Mouse (Mus musculus) cortical plate, adult 2 months (tissue): Measurements from ENCODE around the gene Spata2l. TPM values are rescaled to one million over a fixed set of nuclear protein-coding genes. Genes with fewer than 3 reads are reported as not detected.
"Not testable (repeated sequence)": the region's sequence is repeated elsewhere in the genome, so short reads cannot be mapped to it uniquely, and the experiment has no call there.

Experiments used
- H3K27ac ChIP-seq: fragments of 200-500 bp; 2 replicates; pipeline ENCODE4 v1.5.1; 2012; ENCODE audit warnings: low read length, control low read depth, inconsistent platforms; ENCODE audit not compliant: insufficient read depth
- H3K4me1 ChIP-seq: fragments of 200-500 bp; 2 replicates; pipeline ENCODE4 v1.6.1; 2011; ENCODE audit warnings: low read length; ENCODE audit not compliant: control insufficient read depth, insufficient read depth
- H3K4me3 ChIP-seq: fragments of 200-500 bp; 2 replicates; pipeline ENCODE4 v1.5.1; 2011; ENCODE audit warnings: mild to moderate bottlenecking, low read length, control low read depth; ENCODE audit not compliant: insufficient read depth
- CTCF ChIP-seq: fragments of 200-500 bp; IDR thresholded peaks from 2 replicates; pipeline ENCODE4 v1.5.1; 2011; ENCODE audit warnings: mild to moderate bottlenecking, control low read depth, low read length; ENCODE audit not compliant: insufficient read depth; ENCODE audit errors: extremely low read depth
- POLR2A ChIP-seq: fragments of 200-500 bp; IDR thresholded peaks from 2 replicates; pipeline ENCODE4 v1.6.1; 2011; ENCODE audit warnings: mild to moderate bottlenecking, low read length, control low read depth; ENCODE audit not compliant: insufficient read depth; ENCODE audit errors: extremely low read depth
- polyA plus RNA-seq: library from polyadenylated mRNA; depleted of rRNA; stranded (reverse); fragments of >200 nt; gene quantifications from 2 replicates; pipeline ENCODE4 v1.2.3, GENCODE M21; 2012; rRNA removed

Gene Spata2l
- 59.6 and 69.8 TPM in 2 replicates for polyA plus RNA-seq

DNA sequence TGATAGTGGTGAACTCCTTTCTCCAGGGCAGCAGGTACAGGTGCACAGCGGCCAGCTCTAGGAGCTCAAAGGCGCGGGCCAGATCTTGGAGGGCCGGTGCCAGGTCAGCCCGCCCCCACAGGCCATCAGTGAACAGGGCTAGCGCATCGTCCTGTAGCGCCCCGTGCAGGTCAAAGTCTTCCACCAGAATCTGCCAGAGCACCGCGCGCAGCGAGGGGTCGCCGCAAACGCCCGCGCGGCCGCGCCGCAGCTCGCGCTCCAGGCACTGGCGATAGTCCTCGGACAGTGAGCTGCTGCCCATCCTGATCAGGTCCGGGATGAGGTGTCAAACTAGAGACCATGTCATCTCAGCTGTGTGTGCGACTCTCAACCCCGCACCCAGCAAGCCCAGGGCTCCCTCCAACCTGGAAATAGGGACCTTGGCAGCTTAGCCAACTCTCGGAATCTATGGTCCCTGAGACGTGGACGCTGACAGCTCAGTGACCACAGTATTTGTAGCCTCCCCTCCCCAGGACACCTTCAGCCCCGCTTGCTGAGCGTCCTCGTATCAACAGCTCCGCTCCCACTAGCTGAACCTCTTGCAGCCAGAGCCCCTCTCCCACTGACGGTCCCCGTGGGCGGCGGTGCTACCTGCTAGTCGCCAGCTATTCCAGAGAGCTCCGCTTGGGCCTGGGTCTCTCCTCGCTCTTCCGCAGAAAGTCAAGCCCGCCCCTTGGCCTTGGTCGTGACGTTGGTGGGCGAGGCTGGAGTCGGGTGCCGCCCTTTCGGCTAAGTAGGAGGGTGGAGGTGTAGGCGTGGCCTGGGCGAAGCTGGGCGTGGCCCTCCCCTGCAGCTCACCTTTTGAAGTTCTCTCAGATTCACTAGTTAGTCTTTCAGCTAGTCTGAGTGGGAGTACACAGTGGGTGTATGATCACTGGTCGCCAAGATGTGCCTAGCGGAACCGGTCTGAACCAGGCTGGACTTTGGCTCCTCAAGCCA is at the start of gene Spata2l:
Gene Spata2l, minus strand, starts transcription at position 714 of the 978 bp plus-strand sequence.
- TF ChIP-seq CTCF = no peak
- peak; percentile 74; the same call in 1 of the 2 replicates for TF ChIP-seq POLR2A
- peak within 1 kb of the TSS; percentile 89 for H3K4me3 ChIP-seq
- peak within 1 kb of the TSS; percentile 76 for H3K27ac ChIP-seq
- peaks cover 2% of the 10 kb centered on the region for H3K4me1 ChIP-seq

DNA sequence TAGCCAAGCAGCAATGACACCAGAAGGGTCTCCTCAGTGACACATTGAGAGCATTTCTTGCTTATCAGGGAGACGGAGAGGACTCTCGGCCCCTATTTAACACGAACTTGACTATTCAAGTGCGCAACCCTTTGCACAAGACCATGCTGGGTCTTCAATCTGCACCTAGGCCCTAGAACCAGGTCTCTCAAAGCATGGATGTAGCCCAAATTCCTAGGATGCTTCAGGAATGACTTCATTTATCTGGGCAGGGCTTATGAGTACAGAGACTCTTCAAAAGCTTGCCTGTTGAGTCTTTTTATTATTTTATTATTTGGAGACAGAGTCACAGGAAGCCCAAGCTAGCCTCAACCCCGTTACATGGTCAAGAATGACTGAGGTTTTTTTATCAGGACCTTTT is 48.5 kb upstream of the Spata2l start:
- Histone ChIP-seq H3K27ac (no peak overlapping the region), H3K4me1 (no peaks in the 10 kb centered on the region), H3K4me3 (no peak overlapping the region)
- TF ChIP-seq POLR2A (no peak), CTCF (no peak)

DNA sequence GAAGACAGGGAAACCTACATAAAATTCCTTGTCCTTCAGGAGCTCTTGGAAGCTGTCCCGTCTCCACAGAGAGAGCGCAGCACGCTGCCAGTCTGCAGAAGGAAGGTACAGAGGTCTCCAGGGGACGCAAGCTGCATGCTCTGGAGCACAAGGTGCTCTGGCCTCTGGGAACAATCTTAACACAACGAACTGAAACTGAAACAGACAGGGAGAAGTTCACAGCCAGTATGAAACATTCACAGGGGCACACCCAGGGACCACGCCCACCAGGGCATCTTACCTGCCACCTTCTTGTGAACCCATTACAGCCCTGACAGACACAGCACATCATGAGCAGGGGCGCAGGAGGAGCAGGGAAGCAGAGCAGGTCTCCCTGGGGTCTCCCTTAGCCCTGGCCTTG is 48.0 kb upstream of the Spata2l start:
- H3K4me1 ChIP-seq = no peaks in the 10 kb centered on the region
- TF ChIP-seq POLR2A (no peak), CTCF (no peak)
- H3K27ac ChIP-seq = no peak overlapping the region
- H3K4me3 ChIP-seq = no peak overlapping the region

DNA sequence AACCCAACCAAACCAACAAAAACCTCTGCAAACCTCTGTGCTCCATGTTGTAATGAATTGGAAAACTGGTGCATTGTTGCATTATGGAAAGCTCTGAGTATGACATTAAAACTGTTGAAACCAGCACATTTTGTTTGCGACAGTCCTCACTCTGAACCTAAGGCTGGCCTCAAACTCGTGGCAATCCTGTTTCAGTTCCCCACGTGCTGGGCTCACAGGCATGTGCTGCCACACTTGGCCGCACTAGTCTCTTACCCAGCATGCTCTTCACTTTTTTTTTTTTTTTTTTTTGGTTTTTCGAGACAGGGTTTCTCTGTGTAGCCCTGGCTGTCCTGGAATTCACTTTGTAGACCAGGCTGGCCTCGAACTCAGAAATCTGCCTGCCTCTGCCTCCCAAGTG is 47.0 kb upstream of the Spata2l start:
- not testable (repeated sequence) for H3K4me1 ChIP-seq, H3K4me3 ChIP-seq, H3K27ac ChIP-seq

DNA sequence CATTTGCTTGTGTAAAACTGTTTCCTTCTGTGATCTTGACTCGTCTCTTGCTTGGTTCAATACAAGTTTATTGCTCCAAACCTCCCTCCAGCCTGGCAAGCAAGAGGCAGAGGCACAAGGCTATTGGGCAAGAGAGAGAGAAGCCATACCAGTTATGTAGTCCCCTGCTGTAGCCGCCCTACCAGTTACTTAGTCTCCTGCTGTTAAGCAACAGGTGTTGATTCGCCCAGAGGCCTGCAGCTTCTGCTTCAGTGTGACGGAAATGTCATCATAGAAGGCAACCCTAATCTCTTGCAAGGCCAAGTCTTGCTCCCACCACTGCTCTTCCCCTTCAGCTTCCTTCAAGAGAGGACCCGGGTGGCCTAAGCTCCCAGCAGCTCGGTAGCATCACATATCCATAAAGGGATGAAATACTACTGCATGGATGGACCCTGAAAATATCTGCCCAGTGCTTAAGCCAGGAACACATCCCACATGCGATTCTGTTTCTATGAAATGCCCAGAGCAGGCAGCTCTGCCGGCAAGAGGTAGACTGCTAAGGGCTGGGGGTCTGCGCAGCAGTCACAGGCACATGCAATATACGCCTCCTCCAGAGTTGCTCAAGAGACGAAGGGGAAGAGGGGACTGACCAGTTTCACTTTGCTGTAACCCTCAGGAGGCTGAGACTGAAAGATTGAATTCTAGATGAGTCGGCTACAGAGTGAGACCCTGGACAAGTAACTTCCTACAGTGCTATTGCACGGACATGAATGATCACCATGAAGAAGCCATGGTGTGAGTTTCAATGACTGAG is 44.5 kb upstream of the Spata2l start:
- Histone ChIP-seq H3K4me3 (no peak overlapping the region), H3K4me1 (no peaks in the 10 kb centered on the region), H3K27ac (no peak overlapping the region)
- TF ChIP-seq CTCF (no peak), POLR2A (no peak)

DNA sequence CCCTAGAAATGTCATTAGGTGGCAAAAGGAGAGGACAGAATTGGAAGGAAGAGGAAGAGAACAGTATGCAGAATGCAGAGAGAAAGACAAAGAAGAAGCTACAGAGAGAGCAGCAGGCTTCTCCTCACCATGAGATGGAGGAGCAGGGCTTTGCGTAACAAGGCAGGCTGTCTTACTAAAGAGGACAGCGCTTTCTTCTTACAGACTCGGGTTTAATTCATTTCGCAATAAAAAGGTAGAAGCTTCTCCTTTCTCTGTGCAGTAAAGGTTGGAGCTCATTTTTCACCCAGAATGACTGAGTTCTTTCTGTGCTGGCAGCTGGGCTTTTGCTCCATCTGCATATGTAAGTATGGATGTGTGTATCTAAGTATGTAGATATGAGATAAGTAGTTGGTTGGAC is 43.8 kb upstream of the Spata2l start:
- H3K27ac ChIP-seq = no peak overlapping the region
- no peak overlapping the region for H3K4me3 ChIP-seq
- H3K4me1 ChIP-seq = no peaks in the 10 kb centered on the region
- TF ChIP-seq POLR2A = no peak
- TF ChIP-seq CTCF = no peak

DNA sequence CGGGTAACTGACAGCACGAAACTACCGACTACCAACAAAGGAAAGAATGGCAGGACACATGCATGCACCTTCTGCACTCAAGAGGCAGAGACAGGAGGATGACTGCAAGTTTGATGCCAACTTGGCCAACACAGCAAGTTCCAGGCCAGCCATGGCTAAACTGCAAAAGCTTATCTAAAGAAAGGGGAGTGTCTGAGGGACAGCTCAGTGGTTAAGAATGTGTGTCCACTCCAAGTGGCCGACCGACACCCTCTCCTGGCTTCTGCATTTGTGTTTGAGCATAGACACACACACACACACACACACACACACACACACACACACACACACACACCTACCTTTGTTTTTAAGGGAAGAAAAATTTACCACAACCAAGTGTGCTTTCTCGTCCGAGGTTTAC is 42.4 kb upstream of the Spata2l start:
- H3K4me1 ChIP-seq = no peaks in the 10 kb centered on the region
- no peak for TF ChIP-seq CTCF
- TF ChIP-seq POLR2A = no peak
- H3K27ac ChIP-seq = no peak overlapping the region
- no peak overlapping the region for H3K4me3 ChIP-seq

DNA sequence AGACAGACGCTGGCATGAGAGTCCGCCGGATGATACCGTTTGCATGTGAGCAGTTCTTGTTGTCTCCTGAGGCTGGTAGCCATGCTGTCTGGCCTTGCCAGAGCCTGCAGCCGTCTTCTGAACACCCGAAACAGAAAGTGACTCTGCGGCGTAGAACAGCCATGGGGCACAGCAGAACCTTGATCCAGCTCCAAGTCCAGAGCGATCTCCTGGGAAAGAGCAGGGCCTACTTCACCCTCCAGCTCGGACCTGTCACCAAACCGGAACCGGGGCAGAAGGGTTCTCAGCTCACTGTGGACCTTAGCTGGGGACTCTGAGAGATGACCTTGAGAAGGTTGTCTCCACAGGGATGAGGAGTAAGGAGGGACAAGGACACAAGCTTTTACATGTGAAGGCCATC is 39.1 kb upstream of the Spata2l start:
- TF ChIP-seq CTCF (no peak), POLR2A (no peak)

DNA sequence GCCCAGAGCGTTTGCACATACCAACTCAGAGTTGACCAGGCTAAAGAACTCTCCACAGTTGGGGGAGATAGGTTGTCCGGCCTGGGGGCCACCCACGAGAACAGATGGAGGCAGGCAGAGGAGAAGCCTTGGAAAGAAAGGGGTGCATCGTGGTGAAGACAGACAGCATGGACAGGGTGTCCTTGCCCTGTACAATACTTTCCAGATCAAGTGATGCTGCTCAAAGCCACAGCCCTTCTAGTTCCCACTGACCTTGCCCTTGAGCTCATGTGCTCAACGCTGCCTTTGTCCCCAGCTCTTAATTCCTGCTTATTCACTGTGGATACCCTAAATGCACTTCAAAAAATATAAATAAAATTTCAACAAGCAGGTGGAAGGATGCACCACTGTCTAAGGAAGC is 38.4 kb upstream of the Spata2l start:
- TF ChIP-seq POLR2A = no peak
- TF ChIP-seq CTCF = no peak
- Histone ChIP-seq H3K4me1 (no peaks in the 10 kb centered on the region), H3K27ac (no peak overlapping the region), H3K4me3 (no peak overlapping the region)

More for the DNA sequence above, 39.1 kb upstream of the Spata2l start:
- Histone ChIP-seq H3K4me3 (no peak overlapping the region), H3K27ac (no peak overlapping the region), H3K4me1 (no peaks in the 10 kb centered on the region)

DNA sequence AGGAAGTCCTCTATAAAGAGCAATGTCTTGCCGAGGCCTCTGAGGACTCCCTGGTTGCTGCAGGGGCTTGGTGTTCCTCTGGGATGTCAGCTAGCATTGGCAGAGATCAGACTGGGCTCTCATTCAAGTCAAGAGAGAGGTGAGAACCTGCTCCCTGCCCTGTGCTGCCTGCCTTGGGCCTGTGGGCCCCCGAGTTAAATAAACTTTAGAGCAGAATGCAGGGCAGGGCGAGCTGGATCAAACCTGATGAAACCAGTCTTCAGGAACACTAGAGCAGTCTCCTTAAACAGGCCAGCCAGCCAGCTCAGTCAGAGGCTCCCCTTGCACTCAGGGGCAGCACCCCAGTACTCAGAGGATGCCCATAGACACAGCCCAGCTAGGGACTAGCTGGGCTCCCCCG is 35.9 kb upstream of the Spata2l start:
- TF ChIP-seq CTCF (no peak), POLR2A (no peak)
- Histone ChIP-seq H3K4me3 (no peak overlapping the region), H3K4me1 (no peaks in the 10 kb centered on the region), H3K27ac (no peak overlapping the region)
